Mouse (Mus musculus) embryo, embryonic 11.5 days (tissue): ENCODE measurements at regions not wholly inside any gene's neighbourhood (a gene's known extent, or its start where the extent isn't known, plus 50 kb on each side); places are given as distances from the start of the nearest gene placed in this dataset.

Experiments
- DNase-seq: peaks from one replicate; pipeline ENCODE4 v3.0.0-alpha.2; 2012; ENCODE audit warnings: low read depth, low spot score

DNA sequence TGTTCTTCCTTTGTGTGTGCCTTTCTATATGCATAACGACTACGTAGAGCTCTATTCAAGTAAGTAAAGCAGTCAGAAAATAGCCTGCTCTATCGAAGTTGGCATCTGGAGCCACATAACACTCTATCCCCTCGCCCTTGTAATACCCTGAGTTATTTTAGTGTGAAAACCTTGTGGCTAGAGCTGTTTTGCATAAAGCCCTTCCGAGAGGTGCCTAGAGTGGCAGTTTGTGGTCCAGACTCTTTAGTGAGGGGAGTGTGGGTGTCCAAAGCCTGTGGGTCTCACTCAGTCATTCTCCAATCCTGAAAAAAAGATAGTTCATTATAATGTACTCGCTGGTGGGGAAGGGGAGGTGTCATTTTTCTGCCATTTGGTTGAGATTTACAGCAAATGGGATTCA, 855.2 kb upstream of the Car8 start:
- no peak for DNase-seq

DNA sequence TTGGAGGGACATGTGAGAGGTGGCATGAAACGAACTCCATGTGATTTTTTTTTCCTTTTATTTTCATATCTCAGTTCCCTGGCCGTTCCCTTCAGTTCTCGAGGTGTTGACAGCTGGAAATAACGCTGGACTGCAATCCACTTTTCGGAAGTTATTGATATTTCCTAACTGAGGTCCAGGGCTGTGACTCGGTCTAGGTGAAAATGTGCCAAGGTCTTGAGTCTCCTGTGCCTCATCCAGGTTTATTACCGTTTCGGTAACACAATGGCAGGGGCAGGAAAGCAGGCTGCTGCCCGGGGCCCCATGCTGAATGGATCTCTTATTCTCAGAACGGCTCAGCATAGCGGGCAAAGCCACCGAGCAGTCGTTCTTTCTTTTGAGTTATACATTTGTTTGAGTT, 844.7 kb upstream of the Car8 start:
- DNase-seq = no peak

DNA sequence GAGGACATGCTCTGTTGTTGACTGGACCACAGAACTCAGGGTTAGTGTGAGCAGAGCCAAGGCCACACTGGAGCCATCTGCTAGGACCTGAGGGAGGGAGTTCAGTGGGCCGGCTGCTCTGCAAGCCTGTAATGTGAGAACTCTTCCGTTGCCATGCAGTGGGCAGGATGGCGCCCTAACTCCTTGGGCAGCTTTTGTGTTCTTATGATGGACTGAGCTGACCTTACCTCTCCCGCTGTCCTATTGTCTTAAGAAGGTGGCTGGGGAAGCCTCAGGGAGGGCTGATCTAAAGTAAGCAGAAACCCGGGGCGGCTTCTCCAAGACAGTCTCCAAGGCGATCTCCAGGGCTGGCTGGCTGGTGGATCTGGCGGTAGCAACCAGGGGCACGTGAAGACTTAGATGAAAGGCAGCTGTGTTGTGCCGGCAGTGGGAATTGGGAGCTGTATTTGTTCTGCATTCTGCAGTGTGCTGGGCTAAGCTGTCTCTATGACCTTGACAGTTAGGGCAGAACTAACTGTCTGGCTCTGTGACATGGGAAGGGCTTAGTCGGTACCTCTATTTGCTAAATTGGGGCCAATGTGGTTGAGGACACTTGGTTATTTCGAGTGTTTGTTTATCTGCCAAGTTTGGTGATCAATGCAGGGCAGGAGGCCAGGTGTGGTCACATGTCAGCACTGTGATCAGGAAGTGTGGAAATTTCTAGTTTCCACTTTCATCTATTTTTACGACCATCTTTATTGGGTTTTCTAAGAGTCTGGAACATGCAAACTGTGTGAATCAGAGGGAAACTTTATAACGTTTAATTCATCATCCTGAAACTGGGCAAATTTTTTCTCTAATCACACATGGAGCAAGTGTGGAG, 843.1 kb upstream of the Car8 start:
- DNase-seq = no peak

DNA sequence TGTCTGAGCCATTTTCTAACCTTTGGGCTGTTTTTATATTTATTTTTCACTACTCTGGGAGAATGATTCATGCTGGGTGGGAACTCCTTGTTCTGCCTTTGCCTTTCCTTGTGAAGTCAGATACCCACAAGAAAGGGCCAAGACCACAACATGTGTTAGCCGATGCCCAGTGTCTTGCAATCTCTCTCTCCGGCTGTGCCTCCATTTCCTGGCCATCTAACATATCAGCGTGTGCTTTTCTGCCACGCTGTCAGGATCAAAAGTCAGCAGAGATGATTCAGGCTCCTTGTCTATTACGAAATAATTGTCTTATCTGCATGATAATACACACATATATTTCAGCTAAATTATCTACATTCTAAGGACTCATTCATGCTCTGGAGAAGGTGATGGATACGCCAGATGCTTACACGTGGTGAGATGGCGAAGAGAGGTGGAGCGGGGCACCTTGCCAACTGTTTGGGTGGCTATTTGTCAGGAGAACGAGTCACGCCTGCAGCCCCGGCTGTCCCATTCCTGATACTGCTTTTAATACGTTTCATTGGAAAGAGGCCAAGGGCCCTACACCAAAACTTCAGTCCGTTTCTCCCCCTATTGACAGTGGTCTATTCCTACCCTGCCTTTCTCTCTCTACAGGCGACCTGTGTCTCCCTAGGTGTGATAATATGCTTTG, 842.1 kb upstream of the Car8 start:
- no peak for DNase-seq

DNA sequence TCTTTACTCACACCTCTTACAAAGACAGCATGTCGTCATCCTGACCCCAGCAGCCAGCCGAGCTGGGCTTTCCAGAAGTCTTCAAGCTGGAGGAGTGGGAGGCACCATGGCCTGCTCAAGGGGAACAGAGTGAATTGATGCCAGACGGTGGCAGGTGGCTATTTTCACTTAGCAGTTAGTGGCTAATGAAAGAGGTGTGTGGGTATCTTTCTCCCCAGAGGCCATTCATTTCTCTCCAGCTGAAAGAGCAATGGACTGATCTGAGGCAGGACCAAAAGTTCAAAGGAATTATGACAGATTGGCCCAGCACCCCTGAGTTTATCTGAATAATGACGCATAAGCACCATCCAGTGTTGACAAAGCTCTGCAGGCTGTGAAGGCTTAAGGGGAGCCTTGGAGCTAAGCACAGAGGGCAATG, 841.0 kb upstream of the Car8 start:
- no peak for DNase-seq

DNA sequence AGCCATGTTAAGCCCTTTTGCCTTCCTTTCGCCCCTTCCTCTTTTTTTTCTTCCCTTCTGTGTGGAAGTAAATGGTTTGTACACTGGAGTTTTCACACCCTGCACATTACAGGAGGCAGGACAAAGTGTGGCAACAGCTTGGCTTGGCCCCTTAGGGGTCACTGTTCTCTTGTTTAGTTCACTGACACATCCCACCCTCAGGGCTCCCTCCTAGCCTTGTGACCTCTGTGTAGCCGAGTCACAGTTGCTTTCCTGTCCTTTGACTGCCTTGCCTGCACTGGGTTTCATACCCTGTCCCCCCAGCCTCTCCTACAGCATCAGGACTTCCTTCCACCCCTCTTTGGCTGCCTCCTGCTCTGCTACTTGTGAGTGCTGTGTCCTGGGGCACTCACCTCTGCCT, 835.6 kb upstream of the Car8 start:
- no peak for DNase-seq

DNA sequence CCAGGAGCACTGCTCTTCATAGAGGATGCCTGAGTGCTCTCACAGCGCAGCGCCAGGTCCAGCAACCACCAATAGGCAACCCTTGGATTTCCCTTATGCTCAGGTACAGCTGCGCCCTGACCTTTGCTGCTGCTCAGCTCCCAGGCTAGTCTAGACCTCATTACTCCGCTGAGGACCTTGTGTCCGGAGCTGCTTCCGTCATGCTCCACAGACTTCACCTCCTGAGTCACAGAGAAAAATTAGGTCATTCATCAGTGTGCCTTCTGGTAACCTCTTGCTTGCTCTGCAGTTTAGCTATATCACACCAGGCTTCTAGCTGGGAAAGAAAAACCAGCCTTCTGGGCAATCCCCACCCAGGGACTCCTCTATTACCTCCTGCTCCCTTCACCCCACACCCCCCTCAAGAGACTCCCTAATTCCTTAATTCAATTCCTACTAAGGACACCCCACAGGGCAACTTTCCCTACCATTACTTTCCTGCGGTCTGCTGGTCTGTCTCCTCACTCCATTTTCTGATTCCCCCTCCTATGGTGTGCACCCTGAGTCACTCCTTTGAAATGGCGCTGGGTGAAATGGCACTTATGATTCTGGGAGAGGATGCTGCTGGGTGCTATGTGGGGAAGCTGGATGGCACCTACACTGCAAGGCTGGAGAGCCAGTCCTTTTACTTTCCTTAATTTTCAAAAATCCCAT, 835.0 kb upstream of the Car8 start:
- DNase-seq = no peak

DNA sequence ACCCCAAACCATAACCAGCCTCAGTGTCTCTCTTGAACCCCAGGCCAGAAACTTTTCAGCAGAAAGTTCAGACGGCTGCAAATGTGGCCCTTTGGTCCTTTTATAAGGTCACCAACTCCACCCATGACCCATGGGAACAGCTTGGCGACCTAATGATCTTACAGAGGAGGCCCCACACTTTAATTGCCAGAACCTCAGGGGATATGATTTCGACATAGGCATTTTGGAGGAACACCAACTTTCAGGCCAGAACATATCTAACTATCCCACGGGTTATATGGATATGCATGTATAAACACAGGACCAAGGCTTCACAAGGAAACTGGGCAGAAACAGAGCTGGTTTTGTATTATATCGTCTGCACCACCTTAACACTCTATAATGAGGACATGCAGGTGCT, 833.5 kb upstream of the Car8 start:
- no peak for DNase-seq

DNA sequence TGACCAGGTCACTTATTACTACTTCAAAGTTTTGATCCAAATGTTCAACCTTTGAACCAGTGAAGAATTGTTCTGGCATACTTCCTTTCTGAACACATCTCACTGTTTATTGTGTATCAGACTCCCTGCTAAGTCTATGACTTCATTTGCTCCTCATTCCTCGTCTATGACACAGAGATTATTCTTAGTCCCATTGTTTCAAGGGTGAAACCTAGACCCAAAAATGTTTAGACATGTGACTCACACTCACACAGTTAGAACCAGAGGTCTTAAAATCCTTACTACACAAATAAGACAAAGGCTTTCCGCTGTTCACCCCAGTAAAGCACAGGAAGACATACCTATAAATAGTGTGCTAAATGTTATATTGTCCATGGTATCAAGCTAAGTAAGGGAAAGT, 829.0 kb upstream of the Car8 start:
- DNase-seq = no peak

DNA sequence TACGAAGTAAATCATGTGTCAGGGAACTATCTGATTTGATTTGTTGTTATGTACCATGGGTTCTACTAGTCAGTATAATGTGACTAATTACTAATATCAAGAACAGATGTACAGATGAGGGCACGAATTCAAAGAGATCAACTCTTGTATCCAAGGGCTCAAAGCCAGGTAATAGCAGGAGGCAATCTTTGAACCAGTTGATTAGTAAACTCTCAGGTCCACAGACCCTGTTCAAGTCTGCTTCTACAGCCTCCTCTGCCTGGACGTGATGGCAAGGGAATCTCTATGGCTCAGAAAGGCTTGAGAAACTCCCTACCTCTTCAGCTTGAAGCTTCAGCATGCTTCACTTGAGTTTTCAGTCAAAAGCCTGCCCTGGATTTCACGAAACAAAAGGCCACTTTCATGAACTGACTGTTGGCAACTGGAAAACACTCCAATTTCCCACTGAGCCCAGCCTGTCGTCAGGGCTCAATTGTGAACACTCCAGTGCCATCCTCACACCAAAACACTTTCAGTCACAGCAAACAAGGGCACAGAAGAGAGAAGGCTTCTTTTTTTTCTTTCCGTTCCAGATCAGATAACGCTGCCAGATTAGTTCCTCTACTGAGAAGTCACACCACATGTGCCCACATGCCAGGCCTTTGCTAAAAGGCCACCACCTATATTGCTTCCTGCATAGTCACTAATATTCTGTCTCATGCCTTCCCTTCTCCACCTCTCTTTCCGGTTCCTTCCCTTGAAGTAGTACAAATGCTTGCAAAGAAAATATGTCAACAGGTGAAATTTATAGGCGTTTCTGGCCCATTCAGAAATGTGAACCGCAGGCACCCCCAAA, 827.4 kb upstream of the Car8 start:
- DNase-seq = no peak

DNA sequence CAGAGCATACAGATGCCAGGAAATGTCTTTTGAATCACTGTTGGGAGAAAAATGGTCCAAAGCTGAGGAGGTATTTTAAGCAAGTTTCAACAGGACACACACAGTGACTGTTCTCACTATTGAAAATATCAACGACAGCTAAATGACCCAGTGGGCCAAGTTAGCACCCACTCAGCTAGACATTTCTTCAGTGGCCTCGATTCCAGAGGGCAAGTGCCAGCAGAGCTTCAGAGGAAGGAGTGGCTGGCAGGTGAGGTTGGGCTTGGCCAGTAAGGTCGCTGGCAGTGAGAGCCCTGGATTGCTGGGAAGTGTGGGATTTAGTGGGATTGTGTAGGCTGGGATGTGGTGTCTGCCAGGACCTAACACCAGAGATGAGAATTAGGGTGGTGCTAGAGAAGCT, 823.1 kb upstream of the Car8 start:
- DNase-seq = no peak

DNA sequence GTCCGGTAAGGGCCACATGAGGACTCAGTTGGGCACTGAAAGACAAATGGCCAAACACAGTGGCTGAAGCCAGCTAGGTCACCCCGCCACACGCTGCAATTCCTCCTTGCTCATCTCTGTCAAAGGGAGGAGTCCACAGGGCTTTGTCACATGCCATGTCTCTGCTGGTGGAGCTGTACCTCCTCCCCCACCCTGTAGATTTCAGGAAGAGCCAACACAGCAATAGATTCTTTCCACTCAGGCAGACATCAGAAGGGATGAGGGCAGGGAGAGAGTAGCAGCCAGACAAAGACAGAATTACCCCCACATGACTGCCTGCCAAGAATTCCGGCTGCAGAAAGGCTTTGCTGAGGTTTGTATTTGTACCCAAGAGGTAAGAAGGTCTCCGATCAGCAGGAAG, 821.4 kb upstream of the Car8 start:
- no peak for DNase-seq

DNA sequence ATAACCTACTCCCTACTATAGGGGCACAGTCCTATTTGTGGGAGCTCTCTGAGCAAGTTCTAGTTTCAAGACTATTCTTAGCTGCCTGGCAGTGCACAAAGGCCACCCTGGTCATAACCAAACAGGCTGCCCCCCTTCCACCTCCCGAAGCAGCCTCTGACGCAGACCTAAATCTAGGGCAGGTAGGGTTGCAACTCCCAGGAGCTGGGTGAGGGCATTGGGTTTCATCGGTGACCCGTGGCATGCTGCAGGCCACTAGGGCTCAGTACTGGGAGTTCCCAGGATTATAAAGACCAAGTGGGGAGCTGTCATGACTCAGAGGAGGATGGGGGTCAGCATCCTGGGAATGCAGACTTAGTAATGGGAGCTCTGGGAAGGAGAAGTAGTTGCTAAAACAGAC, 818.8 kb upstream of the Car8 start:
- DNase-seq = no peak

DNA sequence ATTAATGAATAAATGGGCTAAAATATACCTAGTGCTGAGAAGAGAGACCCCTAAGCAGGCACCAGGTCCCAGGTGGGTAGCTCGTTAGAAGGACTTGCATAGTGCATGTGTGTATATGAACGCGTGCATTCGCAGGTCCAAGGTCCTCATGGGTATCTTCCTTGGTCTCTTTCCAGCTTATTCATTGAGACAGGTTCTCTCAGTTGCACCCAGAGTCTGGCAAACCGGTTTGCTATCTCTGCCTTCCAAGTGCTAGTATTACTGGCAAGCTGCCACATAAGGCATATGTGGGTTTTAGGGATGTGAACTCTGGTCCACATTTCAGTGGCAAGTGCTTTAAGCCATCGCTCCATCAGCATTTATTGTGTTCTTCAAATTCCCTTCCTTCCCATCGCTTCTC, 818.3 kb upstream of the Car8 start:
- DNase-seq = no peak

DNA sequence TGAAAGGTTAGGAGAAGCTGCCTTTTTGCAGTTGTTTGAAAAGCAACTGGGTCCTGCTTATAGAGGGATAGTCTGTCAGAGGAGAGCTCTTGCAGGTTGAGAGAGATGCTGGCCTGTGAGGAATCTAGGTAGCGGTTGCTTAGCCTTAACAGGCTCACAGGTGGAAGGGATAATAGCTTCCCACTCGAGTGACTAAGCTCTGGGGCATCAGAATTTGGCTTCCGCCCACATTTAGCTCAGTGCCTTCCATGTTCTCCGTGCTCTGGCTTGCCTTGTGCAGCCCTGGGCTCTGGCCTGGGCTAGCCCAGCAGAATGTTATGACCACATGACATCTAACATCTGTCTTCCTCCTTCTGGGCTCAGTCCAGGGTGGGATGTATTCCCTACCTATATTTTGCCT, 817.0 kb upstream of the Car8 start:
- no peak for DNase-seq

DNA sequence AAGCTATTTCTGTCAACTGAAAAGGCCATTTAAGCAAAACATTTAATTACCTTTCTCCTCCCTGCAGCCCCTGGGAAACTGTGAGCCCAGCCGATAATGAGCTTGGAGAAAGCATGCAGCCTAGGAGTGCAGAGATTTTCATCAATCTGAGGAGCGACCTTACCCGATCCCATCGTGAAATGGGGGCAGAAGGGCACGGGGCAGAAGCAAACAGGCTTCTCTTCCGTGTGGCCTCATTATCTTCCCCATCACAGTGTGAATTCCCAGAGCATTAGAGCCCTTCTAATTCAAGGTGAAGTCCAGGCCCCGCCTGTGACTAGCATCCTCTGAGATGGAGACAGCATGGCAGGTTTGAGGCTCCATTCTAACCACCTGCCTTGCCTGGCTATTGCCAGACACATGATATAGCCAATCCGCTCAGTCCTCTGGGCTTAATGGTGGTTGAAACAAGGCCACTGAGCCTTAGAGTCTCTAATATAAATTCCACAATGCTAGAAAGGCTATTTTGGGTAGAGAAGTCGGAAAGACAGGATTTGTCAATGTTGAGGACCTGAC, 816.5 kb upstream of the Car8 start:
- DNase-seq = no peak

DNA sequence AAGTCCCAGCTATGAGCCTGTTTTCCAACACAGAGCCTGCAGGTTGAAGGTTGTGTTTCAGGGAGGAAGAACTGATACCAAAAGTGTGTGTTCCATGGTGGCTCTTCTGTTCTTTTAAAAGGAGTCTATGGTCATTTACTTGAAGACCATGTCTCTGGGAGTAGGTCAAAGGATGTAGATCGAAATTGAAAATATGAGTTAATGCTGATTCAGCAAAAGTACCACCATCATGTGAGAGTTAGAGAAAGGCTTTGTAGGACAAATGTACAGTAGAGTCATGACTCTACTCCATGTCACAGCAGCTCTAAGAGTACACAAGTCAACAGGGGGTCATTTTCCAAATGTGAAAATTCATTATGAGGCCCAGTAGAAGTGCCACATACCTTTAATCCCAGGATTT, 810.0 kb upstream of the Car8 start:
- DNase-seq = no peak

DNA sequence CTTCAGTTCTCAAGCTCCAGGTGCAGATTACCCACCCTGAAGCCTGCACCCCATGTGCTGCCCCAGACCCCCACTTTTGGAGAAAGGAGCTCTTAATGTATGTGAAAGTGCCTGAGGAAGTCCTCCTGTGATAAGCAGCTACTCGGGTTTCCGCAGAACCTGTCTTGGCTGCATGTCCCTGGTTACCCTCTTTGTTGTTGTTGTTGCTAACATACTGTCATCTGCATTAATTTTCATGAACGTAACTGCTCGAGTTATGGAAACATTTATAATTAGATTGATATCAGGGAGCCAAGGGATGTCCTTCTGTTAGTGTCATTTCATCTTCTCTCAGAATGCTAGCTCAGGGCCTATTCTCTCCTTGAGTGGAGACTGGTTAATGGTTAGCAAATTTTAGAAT, 808.3 kb upstream of the Car8 start:
- no peak for DNase-seq

DNA sequence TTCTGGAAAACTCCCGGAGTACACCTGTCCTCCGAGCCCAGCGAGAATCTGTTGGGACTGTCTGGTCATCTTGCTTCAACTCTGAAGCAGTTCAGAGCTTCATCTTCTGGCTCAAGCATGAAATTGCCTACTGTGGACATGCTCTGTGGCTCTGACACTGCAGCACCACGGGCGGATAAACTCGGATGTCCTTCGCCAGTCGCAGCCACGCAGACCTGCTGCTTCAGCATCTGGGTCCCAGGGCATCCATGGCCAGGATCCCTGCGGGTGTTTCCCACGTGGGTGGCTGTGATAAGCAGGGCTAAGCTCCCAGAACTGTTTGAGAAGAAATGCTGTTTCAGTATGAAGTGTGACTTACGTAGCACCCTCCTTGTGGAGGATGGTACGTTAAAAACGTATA, 807.6 kb upstream of the Car8 start:
- no peak for DNase-seq

DNA sequence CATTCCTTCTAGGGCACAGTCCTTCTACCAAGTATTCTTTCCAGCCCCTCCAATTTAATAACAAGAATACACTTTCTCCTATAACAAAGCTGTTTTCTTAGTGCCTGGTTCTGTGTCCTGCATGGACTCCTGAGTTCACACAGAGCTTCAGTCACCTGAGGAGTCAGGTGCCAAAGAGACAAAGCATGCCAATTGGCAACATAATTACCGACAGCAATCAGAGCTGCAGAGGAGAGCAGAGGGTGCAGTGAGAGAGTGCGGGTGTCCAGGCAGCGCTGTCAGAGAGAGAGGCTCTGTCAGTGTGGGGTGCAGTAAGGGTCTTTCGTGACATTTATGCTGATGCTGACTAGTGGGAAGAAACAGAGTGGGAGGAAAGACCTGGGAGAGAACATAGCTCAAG, 807.2 kb upstream of the Car8 start:
- no peak for DNase-seq

DNA sequence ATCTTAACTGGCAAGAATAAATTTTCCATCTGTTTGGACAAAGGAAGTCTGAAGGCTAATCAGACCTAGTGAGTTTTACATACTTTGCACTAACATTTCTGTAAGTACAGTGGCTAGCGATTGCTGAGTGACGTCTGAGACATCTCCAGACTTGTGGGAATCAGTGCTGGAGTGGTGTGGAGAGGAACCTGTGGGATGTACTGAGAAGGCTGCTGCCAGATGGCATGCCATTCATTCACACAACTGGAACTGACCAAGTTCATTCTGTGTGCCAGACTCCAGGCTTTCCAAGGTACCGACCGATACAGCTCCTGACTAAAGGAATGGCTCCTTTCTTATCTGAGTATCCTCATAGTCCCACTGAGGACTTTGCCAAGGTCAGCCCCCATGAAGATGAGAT, 797.2 kb upstream of the Car8 start:
- DNase-seq = no peak

DNA sequence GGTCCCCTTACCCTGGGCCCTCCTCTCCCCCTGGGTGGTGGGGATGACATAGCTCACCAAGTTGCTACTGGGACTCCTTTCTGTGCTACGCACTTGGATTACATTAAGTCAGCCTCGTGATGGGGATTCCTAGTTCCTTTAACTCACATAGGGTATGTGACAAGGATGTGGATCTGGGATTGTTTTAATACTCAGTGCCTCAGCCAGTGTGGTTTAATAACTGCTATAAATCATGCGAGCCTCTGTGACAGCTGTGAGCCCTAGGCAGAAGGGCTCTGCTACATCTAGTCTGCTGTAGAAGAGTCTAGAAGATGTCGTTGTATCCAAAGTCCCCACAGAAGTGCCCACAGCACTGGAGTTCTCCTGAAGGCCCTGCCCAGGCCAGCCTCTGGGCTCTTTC, 796.5 kb upstream of the Car8 start:
- DNase-seq = no peak
